Mouse (Mus musculus): ENCODE measurements at regions not wholly inside any gene's neighbourhood (a gene's known extent, or its start where the extent isn't known, plus 50 kb on each side); places are given as distances from the start of the nearest gene placed in this dataset.

- DNase-seq (ENCODE audit: low spot score in 2 of 2), result no peak
These were observed 544.3 kb downstream of the Nfib start for GRCm38 (mm10) chr4:82161232-82161631.

GRCm38 (mm10) chr4:82160233-82160632 is 545.3 kb downstream of the Nfib start:
- no peak for DNase-seq (ENCODE audit: low spot score in 2 of 2)

GRCm38 (mm10) chr4:82155642-82156320 is 549.8 kb downstream of the Nfib start:
- no peak for DNase-seq (ENCODE audit: low spot score in 2 of 2)

GRCm38 (mm10) chr4:82154021-82154555 is 551.5 kb downstream of the Nfib start:
- no peak for DNase-seq (ENCODE audit: low spot score in 2 of 2)

GRCm38 (mm10) chr4:82153604-82154003 is 551.9 kb downstream of the Nfib start:
- no peak for DNase-seq (ENCODE audit: low spot score in 2 of 2)

GRCm38 (mm10) chr4:82149957-82150356 is 555.6 kb downstream of the Nfib start:
- DNase-seq (ENCODE audit: low spot score in 2 of 2), result no peak

- DNase-seq (ENCODE audit: low spot score in 2 of 2), result no peak
These were observed 557.2 kb downstream of the Nfib start for GRCm38 (mm10) chr4:82148129-82149064.

GRCm38 (mm10) chr4:82142391-82142790 is 563.2 kb downstream of the Nfib start:
- DNase-seq (ENCODE audit: low spot score in 2 of 2), result no peak

- DNase-seq (ENCODE audit: low spot score in 2 of 2), result no peak
These were observed 565.7 kb downstream of the Nfib start for GRCm38 (mm10) chr4:82139806-82140205.

GRCm38 (mm10) chr4:82139016-82139415 is 566.5 kb downstream of the Nfib start:
- DNase-seq (ENCODE audit: low spot score in 2 of 2), result no peak

GRCm38 (mm10) chr4:82132851-82133250 is 572.7 kb downstream of the Nfib start:
- no peak for DNase-seq (ENCODE audit: low spot score in 2 of 2)

- no peak for DNase-seq (ENCODE audit: low spot score in 2 of 2)
These were observed 573.2 kb downstream of the Nfib start for GRCm38 (mm10) chr4:82132326-82132725.

GRCm38 (mm10) chr4:82129471-82129870 is 576.1 kb downstream of the Nfib start:
- no peak for DNase-seq (ENCODE audit: low spot score in 2 of 2)

- DNase-seq (ENCODE audit: low spot score in 2 of 2), result no peak
These were observed 581.8 kb downstream of the Nfib start for GRCm38 (mm10) chr4:82123733-82124132.

- no peak for DNase-seq (ENCODE audit: low spot score in 2 of 2)
These were observed 582.4 kb downstream of the Nfib start for GRCm38 (mm10) chr4:82123101-82123500.

- no peak for DNase-seq (ENCODE audit: low spot score in 2 of 2)
These were observed 584.8 kb downstream of the Nfib start for GRCm38 (mm10) chr4:82120796-82121195.

- DNase-seq (ENCODE audit: low spot score in 2 of 2), result no peak
These were observed 585.2 kb downstream of the Nfib start for GRCm38 (mm10) chr4:82120326-82120725.

GRCm38 (mm10) chr4:82101837-82102236 is 603.7 kb downstream of the Nfib start:
- no peak for DNase-seq (ENCODE audit: low spot score in 2 of 2)

- DNase-seq (ENCODE audit: low spot score in 2 of 2), result no peak
These were observed 605.6 kb downstream of the Nfib start for GRCm38 (mm10) chr4:82099970-82100368.

GRCm38 (mm10) chr4:82098986-82099969 is 606.3 kb downstream of the Nfib start:
- no peak for DNase-seq (ENCODE audit: low spot score in 2 of 2)
